Mouse (Mus musculus) C2C12 (cell line): ENCODE measurements around the gene Nrtn.

Experiments
- CTCF ChIP-seq: IDR thresholded peaks from one replicate; pipeline ENCODE4 v1.5.1; 2011; ENCODE audit not compliant: control insufficient read depth, insufficient read depth, insufficient read length
- MAX ChIP-seq: IDR thresholded peaks from one replicate; pipeline ENCODE4 v1.6.1; 2011; ENCODE audit warnings: mild to moderate bottlenecking, control low read depth
- MYOG ChIP-seq: IDR thresholded peaks from one replicate; pipeline ENCODE4 v1.6.1; 2011; ENCODE audit not compliant: control insufficient read depth, insufficient read length; ENCODE audit errors: extremely low read depth

- TF ChIP-seq CTCF = no peak
- TF ChIP-seq MYOG = no peak
- TF ChIP-seq MAX = no peak
These were observed 9.5 kb upstream of the Nrtn start for GRCm38 (mm10) chr17:56766631-56767405.
